Mouse (Mus musculus): ENCODE measurements at regions not wholly inside any gene's neighbourhood (a gene's known extent, or its start where the extent isn't known, plus 50 kb on each side); places are given as distances from the start of the nearest gene placed in this dataset.
A peak's percentile ranks its signal among the peaks of the same experiment; 100 is the strongest.

GRCm38 (mm10) chr3:65891594-65891993, 66.5 kb downstream of the Ccnl1 start:
- peaks cover 22% of the 10 kb centered on the region for H3K4me1 ChIP-seq (replicated peaks)
- H3K27me3 ChIP-seq = no peaks in the 10 kb centered on the region
- H3K4me2 ChIP-seq = no peak overlapping the region
- 84% methylated on average over 1 of the region's 1 CpGs for WGBS
- no peaks in the 10 kb centered on the region for H3K36me3 ChIP-seq
- H3K9ac ChIP-seq = no peak overlapping the region
- no peak overlapping the region for H3K27ac ChIP-seq
- H3K4me3 ChIP-seq = no peak overlapping the region
- ATAC-seq (replicated peaks; ENCODE audit: insufficient number of reproducible peaks, insufficient read depth, low FRiP score, low read depth) = no peak
- no peaks in the 10 kb centered on the region for H3K9me3 ChIP-seq (replicated peaks)

GRCm38 (mm10) chr3:65891139-65891538, 66.9 kb downstream of the Ccnl1 start:
- Histone ChIP-seq H3K36me3 (no peaks in the 10 kb centered on the region), H3K9me3 (replicated peaks) (no peaks in the 10 kb centered on the region), H3K27ac (no peak overlapping the region), H3K4me2 (no peak overlapping the region), H3K4me1 (replicated peaks) (peaks cover 21% of the 10 kb centered on the region), H3K4me3 (no peak overlapping the region), H3K9ac (no peak overlapping the region), H3K27me3 (no peaks in the 10 kb centered on the region)
- no peak for ATAC-seq (replicated peaks; ENCODE audit: insufficient number of reproducible peaks, insufficient read depth, low FRiP score, low read depth)
- WGBS = 93% methylated on average over 2 of the region's 2 CpGs

GRCm38 (mm10) chr3:65888921-65889320, 69.1 kb downstream of the Ccnl1 start:
- Histone ChIP-seq H3K9me3 (replicated peaks) (no peaks in the 10 kb centered on the region), H3K4me3 (no peak overlapping the region), H3K36me3 (no peaks in the 10 kb centered on the region), H3K4me2 (no peak overlapping the region), H3K27me3 (no peaks in the 10 kb centered on the region), H3K9ac (no peak overlapping the region), H3K4me1 (replicated peaks) (peaks cover 15% of the 10 kb centered on the region), H3K27ac (peak overlapping the region; percentile 63)
- 14% methylated on average over 3 of the region's 3 CpGs for WGBS
- peak; percentile 74 for ATAC-seq (replicated peaks; ENCODE audit: insufficient number of reproducible peaks, insufficient read depth, low FRiP score, low read depth)

GRCm38 (mm10) chr3:65884571-65885011, 73.5 kb downstream of the Ccnl1 start:
- Histone ChIP-seq H3K27ac (no peak overlapping the region), H3K27me3 (no peaks in the 10 kb centered on the region), H3K9ac (no peak overlapping the region), H3K36me3 (no peaks in the 10 kb centered on the region), H3K4me1 (replicated peaks) (peaks cover 14% of the 10 kb centered on the region), H3K4me3 (no peak overlapping the region), H3K4me2 (no peak overlapping the region), H3K9me3 (replicated peaks) (no peaks in the 10 kb centered on the region)
- 59% methylated on average over 10 of the region's 10 CpGs for WGBS
- no peak for ATAC-seq (replicated peaks; ENCODE audit: insufficient number of reproducible peaks, insufficient read depth, low FRiP score, low read depth)

- H3K9me3 ChIP-seq (replicated peaks) = no peaks in the 10 kb centered on the region
- no peak overlapping the region for H3K9ac ChIP-seq
- H3K36me3 ChIP-seq = no peaks in the 10 kb centered on the region
- H3K4me2 ChIP-seq = no peak overlapping the region
- H3K27me3 ChIP-seq = no peaks in the 10 kb centered on the region
- H3K4me1 ChIP-seq (replicated peaks) = no peaks in the 10 kb centered on the region
- ATAC-seq (replicated peaks; ENCODE audit: insufficient number of reproducible peaks, insufficient read depth, low FRiP score, low read depth) = no peak
- H3K27ac ChIP-seq = no peak overlapping the region
- no peak overlapping the region for H3K4me3 ChIP-seq
- 89% methylated on average over 2 of the region's 2 CpGs for WGBS
Measured at GRCm38 (mm10) chr3:65882123-65882522, 75.9 kb downstream of the Ccnl1 start.

All from heart, embryonic 15.5 days (tissue).